Mouse (Mus musculus) spleen, adult 2 months (tissue): ENCODE measurements around the gene Akap11. TPM values are rescaled to one million over a fixed set of nuclear protein-coding genes. Genes with fewer than 3 reads are reported as not detected.
A peak's percentile ranks its signal among the peaks of the same experiment; 100 is the strongest.

Experiments
- DNase-seq, 2 experiments: peaks; one replicate each; pipeline versions ENCODE4 v3.0.0 to v3.0.0-alpha.2; 2012 to 2021; ENCODE audit warnings: low spot score in 2 of 2, low read depth in 1 of 2
- H3K27ac ChIP-seq: fragments of 200-500 bp; 2 replicates; pipeline ENCODE4 v1.5.1; 2012; ENCODE audit warnings: low read length, inconsistent platforms; ENCODE audit not compliant: insufficient read depth
- H3K27me3 ChIP-seq: fragments of 200-500 bp; 2 replicates; pipeline ENCODE4 v1.6.1; 2012; ENCODE audit warnings: mild to moderate bottlenecking, moderate library complexity, low read length, inconsistent platforms; ENCODE audit not compliant: control insufficient read depth, insufficient read depth
- H3K36me3 ChIP-seq: fragments of 200-500 bp; 2 replicates; pipeline ENCODE4 v1.6.1; 2012; ENCODE audit warnings: mild to moderate bottlenecking, low read length, inconsistent platforms; ENCODE audit not compliant: control insufficient read depth, insufficient read depth
- H3K4me1 ChIP-seq: fragments of 200-500 bp; 2 replicates; pipeline ENCODE4 v1.6.1; 2011; ENCODE audit warnings: inconsistent platforms; ENCODE audit not compliant: control insufficient read depth, insufficient read depth, insufficient read length
- H3K4me3 ChIP-seq: fragments of 200-500 bp; 2 replicates; pipeline ENCODE4 v1.5.1; 2011; ENCODE audit warnings: mild to moderate bottlenecking, inconsistent platforms; ENCODE audit not compliant: insufficient read depth, insufficient read length; ENCODE audit errors: extremely low read depth
- CTCF ChIP-seq: fragments of 200-500 bp; IDR thresholded peaks from 2 replicates; pipeline ENCODE4 v1.5.1; 2011; ENCODE audit warnings: mild to moderate bottlenecking, inconsistent platforms; ENCODE audit not compliant: insufficient read depth, insufficient read length, insufficient replicate concordance; ENCODE audit errors: extremely low read depth
- POLR2A ChIP-seq: fragments of 200-500 bp; IDR thresholded peaks from 2 replicates; pipeline ENCODE4 v1.6.1; 2011; ENCODE audit warnings: low read depth, low read length, inconsistent platforms
- WGBS: fragments of 180-500 bp; shearing (Covaris S2); methylation state at CpG from one replicate; pipeline ENCODE4 v1.1.7; 2018; 5-methylcytosine and 5-hydroxymethylcytosine counted together
- polyA plus RNA-seq: library from polyadenylated mRNA; depleted of rRNA; stranded (reverse); fragments of >200 nt; gene quantifications from 2 replicates; pipeline ENCODE4 v1.2.3, GENCODE M21; 2012

Akap11 gene
- polyA plus RNA-seq, 1 experiment, result 3.1 TPM

DNA sequence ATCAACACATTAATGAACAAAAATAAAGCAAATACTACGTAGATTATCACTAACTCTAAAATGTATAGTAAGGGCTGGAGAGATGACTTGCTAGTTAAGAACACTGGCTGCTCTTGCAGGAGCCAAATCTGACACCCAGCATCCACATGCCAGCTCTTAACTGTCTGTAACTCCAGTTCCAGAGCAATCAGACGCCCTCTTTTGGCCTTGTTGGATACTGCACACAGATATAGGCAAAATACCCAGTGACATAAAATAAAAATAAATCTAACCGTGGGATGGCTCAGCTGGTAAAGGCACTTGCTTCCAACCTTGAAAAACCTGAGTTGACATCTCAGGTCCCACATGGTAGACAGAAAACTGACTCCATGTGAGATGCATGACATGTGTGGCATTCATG lies 36.0 kb downstream of the Akap11 start:
- WGBS, result 88% methylated on average over 3 of the region's 3 CpGs
- Histone ChIP-seq H3K4me3 (no peak overlapping the region), H3K36me3 (peaks cover 14% of the 10 kb centered on the region), H3K27me3 (no peaks in the 10 kb centered on the region), H3K27ac (no peak overlapping the region), H3K4me1 (no peaks in the 10 kb centered on the region)
- DNase-seq, result no peak
- TF ChIP-seq CTCF (no peak), POLR2A (no peak)

DNA sequence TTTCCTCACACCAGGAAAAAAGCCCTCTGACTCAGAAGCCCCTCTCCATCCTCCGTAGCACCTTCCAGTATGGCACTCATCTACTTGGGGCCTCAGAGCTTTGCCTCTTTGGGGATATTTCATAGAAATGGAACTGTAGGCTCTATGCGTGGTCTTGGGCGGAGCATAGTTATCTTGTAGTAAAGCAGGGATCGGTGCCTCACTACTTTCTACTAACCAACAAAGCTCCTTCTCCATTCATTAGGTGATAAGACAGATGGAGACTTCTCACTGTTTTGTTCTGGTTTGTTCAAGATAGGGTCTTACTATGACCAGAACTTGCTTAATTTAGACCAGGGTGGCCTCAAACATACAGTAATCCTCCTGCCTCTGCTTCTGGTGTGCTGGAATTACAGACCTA lies 39.9 kb downstream of the Akap11 start:
- 92% methylated on average over 4 of the region's 4 CpGs for WGBS
- H3K27me3 ChIP-seq, result no peaks in the 10 kb centered on the region

DNA sequence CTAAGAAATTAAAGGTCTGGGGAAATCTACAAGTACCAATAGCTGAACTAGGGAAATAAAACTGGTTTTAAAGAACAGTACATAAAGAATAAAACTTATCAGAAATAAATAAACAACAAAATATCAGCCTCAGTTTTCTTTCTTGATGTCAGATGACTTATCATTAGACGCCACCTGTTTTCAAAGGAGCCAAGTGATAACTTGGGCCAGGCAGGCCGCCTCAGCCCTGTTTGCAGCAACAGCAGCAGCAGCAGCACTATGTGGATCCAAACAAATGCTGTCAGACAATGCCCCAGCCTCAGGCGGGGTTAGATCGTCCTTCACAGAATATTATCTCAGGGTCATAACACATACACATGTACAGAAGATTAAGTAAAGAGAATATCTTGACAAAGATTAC lies 41.4 kb downstream of the Akap11 start:
- DNase-seq, result no peak
- Histone ChIP-seq H3K36me3 (peaks cover 11% of the 10 kb centered on the region), H3K4me1 (no peaks in the 10 kb centered on the region), H3K4me3 (no peak overlapping the region), H3K27ac (no peak overlapping the region), H3K27me3 (no peaks in the 10 kb centered on the region)
- TF ChIP-seq POLR2A (no peak), CTCF (no peak)
- WGBS, result 85% methylated on average over 4 of the region's 4 CpGs

More for the DNA sequence above, 39.9 kb downstream of the Akap11 start:
- TF ChIP-seq POLR2A, result no peak
- no peak for TF ChIP-seq CTCF
- H3K27ac ChIP-seq, result no peak overlapping the region
- H3K4me1 ChIP-seq, result no peaks in the 10 kb centered on the region
- DNase-seq, result no peak
- peaks cover 14% of the 10 kb centered on the region for H3K36me3 ChIP-seq
- H3K4me3 ChIP-seq, result no peak overlapping the region

DNA sequence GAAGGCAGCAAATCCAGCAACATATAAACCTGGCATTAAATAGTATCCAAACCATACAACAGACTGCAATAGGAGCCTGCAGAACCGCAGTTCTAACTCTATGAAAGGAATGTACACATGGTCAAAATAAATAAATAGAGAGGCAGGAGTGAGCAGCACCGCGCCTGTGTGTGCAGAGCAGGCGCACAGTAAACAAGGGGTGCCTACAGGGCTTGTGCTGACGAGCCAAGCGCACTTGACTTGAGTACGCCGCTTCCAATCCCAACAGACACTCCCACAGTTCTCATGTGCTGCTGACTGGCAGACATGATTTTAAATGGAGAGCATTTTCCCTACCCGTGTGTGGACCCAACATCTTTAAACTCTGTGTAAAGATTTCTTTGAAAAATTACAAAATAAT lies 44.0 kb downstream of the Akap11 start:
- Histone ChIP-seq H3K27me3 (no peaks in the 10 kb centered on the region), H3K4me1 (no peaks in the 10 kb centered on the region), H3K4me3 (no peak overlapping the region), H3K27ac (no peak overlapping the region), H3K36me3 (peaks cover 7% of the 10 kb centered on the region)
- no peak for DNase-seq
- TF ChIP-seq POLR2A (no peak), CTCF (no peak)
- 95% methylated on average over 9 of the region's 9 CpGs for WGBS

DNA sequence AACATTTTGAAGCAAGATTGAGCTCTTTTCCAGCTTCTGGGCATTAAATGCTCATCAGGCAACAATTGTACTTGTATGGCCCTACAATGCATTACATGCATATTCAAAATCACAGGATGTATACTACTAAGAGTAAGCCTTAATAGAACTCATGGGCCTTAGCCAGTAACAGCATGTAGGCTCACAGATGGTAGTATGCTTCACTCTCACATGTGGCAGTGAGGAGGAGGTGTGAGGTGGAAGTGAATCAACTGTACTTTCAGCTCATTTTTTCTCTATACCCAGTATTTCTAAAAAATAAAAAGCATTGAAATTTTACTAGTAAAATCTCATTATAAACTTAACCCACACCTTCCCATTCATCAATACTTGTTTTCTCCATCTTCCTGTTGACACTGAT lies 45.2 kb downstream of the Akap11 start:
- no peak for DNase-seq
- no peaks in the 10 kb centered on the region for H3K4me1 ChIP-seq
- H3K27ac ChIP-seq, result no peak overlapping the region
- H3K27me3 ChIP-seq, result no peaks in the 10 kb centered on the region
- no peak overlapping the region for H3K4me3 ChIP-seq
- no peak for TF ChIP-seq CTCF
- TF ChIP-seq POLR2A, result no peak
- peaks cover 7% of the 10 kb centered on the region for H3K36me3 ChIP-seq

DNA sequence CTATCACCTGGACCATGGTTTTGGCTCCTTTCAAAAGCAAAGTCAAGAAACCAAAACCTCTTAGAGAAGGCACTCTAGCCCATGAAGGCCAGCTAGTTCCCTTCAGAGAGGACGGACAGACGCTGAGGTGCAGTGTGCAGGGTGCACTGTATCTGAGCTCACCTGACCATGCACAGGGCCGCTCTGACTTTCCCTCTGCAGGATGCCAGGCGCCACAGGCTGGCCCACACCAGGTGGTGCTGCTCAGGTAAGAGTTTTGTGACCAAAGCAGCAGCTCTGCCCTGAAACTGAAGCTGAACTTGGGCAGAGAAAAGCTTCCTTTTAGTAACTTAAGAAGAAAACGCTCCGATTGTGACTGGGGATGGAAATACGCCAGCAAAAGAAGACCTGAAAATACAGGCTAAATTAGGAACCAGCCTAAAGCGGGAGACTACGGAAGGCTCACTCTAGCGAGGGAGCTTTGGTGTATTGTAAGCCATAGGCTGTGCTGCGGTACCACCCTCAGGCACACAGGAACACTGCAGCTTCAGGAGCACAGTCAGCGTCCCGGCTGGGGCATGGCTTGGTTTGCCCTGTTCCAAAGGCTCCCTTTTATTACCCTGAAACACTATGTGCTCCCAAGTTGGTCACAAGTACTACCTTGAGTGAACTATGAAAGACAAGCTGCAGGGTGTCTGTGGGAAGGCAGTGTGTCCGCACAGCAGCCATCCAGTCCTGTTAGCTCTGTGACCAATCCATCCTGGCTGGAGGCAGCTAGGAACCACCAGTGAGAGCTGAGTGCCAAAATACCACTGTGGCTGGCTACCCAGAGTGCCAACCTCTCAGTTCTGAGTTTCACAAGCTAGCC lies 54.0 kb downstream of the Akap11 start:
- no peaks in the 10 kb centered on the region for H3K36me3 ChIP-seq
- H3K4me3 ChIP-seq, result no peak overlapping the region
- peak in 1 of 2 experiments; percentile 31 for DNase-seq
- 22% methylated on average over 14 of the region's 14 CpGs for WGBS
- no peaks in the 10 kb centered on the region for H3K27me3 ChIP-seq
- H3K27ac ChIP-seq, result no peak overlapping the region
- no peak for TF ChIP-seq POLR2A
- peak; percentile 74; the same call in 1 of the 2 replicates for TF ChIP-seq CTCF
- H3K4me1 ChIP-seq, result no peaks in the 10 kb centered on the region

DNA sequence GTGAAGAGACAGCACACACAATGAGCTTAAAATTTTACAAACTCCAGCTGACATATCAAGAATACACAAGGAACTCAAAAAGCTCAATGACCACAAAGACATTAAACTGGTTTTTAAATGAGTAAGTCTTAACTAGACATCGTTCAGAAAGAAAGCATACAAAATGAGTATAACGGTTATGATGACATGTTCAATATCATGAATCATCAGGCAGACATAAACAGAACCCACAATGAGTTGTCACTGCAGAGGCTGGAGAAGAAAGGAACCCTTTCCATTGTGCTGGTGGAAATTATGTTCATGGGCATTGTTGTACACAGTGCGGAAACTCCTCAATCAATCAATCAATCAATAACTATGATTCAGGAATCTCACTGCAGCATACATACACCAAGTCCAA lies 62.5 kb downstream of the Akap11 start:
- 59% methylated on average over 3 of the region's 3 CpGs for WGBS
- Histone ChIP-seq H3K4me3 (no peak overlapping the region), H3K4me1 (no peaks in the 10 kb centered on the region), H3K27me3 (no peaks in the 10 kb centered on the region), H3K36me3 (no peaks in the 10 kb centered on the region), H3K27ac (no peak overlapping the region)
- DNase-seq, result no peak
- TF ChIP-seq POLR2A (no peak), CTCF (no peak)
